Mouse (Mus musculus) layer of hippocampus, postnatal 36 days (tissue): Measurements from ENCODE around the gene Gm49355. TPM values are rescaled to one million over a fixed set of nuclear protein-coding genes. Genes with fewer than 3 reads are reported as not detected.
"Not testable (repeated sequence)": the region's sequence is repeated elsewhere in the genome, so short reads cannot be mapped to it uniquely, and the experiment has no call there.

Experiments used
- DNase-seq, 2 experiments: peaks; one replicate each; pipeline ENCODE4 v3.0.0; 2022
- total RNA-seq, 2 experiments: library from RNA; stranded (reverse); gene quantifications; 2 replicates each; pipeline ENCODE4 v1.2.3; 2021

Gm49355 gene
- total RNA-seq: under 1 TPM in 1 of 2 experiments, not detected in 1; 0.22 TPM

- DNase-seq: no peak
These were observed at the start of gene Gm49355 for GRCm38 (mm10) chr14:12283641-12284040. TSS of gene Gm49355 (plus strand) at chr14:12283976.

GRCm38 (mm10) chr14:12243726-12244125 is 40.0 kb upstream of the Gm49355 start:
- DNase-seq: no peak

- DNase-seq: no peak
These were observed 7.7 kb upstream of the Gm49355 start for GRCm38 (mm10) chr14:12276031-12276430.

GRCm38 (mm10) chr14:12284141-12284912 is 551 bp downstream of the Gm49355 start, which contains the start of gene 3830406C13Rik:
TSS of gene 3830406C13Rik (plus strand) at chr14:12284173.
- peak; percentile 86 to 87 for DNase-seq

GRCm38 (mm10) chr14:12289747-12290146 is 6.0 kb downstream of the Gm49355 start:
- DNase-seq: not testable (repeated sequence)

- DNase-seq: peak; percentile 68 to 71
These were observed 12.6 kb downstream of the Gm49355 start for GRCm38 (mm10) chr14:12296391-12296790.

GRCm38 (mm10) chr14:12299171-12299570 is 15.4 kb downstream of the Gm49355 start:
- DNase-seq: no peak

- no peak for DNase-seq
These were observed 15.9 kb downstream of the Gm49355 start for GRCm38 (mm10) chr14:12299654-12300053.

GRCm38 (mm10) chr14:12300275-12300674 is 16.5 kb downstream of the Gm49355 start:
- DNase-seq: no peak

- DNase-seq: peak in 1 of 2 experiments; percentile 13
These were observed 16.9 kb downstream of the Gm49355 start for GRCm38 (mm10) chr14:12300677-12301076.

- DNase-seq: no peak
These were observed 19.3 kb downstream of the Gm49355 start for GRCm38 (mm10) chr14:12303106-12303505.

GRCm38 (mm10) chr14:12333622-12334021 is 49.8 kb downstream of the Gm49355 start:
- DNase-seq: no peak

- DNase-seq: no peak
These were observed 51.1 kb downstream of the Gm49355 start for GRCm38 (mm10) chr14:12334925-12335324.

- no peak for DNase-seq
These were observed 53.7 kb downstream of the Gm49355 start for GRCm38 (mm10) chr14:12337421-12337997.

GRCm38 (mm10) chr14:12337998-12338809 is 54.4 kb downstream of the Gm49355 start:
- DNase-seq: peak in 1 of 2 experiments; percentile 56

- DNase-seq: no peak
These were observed 55.2 kb downstream of the Gm49355 start for GRCm38 (mm10) chr14:12338811-12339565.

GRCm38 (mm10) chr14:12340238-12341074 is 56.7 kb downstream of the Gm49355 start:
- no peak for DNase-seq

GRCm38 (mm10) chr14:12341075-12341788 is 57.5 kb downstream of the Gm49355 start:
- peak in 1 of 2 experiments; percentile 44 for DNase-seq

GRCm38 (mm10) chr14:12341789-12342457 is 58.1 kb downstream of the Gm49355 start:
- no peak for DNase-seq
